Mouse (Mus musculus) granulocyte monocyte progenitor cell, adult 5-6 weeks (primary cell): Measurements from ENCODE around the gene Gspt1. TPM values are rescaled to one million over a fixed set of nuclear protein-coding genes. Genes with fewer than 3 reads are reported as not detected.
"Not testable (repeated sequence)": the region's sequence is repeated elsewhere in the genome, so short reads cannot be mapped to it uniquely, and the experiment has no call there.

ENCODE experiments used
- ATAC-seq: replicated peaks from 2 replicates; pipeline ENCODE4 v1.8.0; 2016; ENCODE audit warnings: mild to moderate bottlenecking, moderate TSS enrichment, inconsistent platforms; ENCODE audit not compliant: poor library complexity, severe bottlenecking
- total RNA-seq, 2 experiments: library from RNA; stranded (forward) in 1 of 2; stranded (reverse) in 1 of 2; fragments of 200-712, 200-1000 nt in 1 of 2; fragments of >200 nt in 1 of 2; fragmentation: Nextera tagmentation in 1 of 2; gene quantifications; 2 replicates each; pipeline ENCODE4 v1.2.3; 2014 to 2017

Gspt1 gene
- 278 and 354 TPM in 2 replicates for total RNA-seq (2014; fragmentation: Nextera tagmentation)
- 150 and 165 TPM in 2 replicates for total RNA-seq (2017)

DNA sequence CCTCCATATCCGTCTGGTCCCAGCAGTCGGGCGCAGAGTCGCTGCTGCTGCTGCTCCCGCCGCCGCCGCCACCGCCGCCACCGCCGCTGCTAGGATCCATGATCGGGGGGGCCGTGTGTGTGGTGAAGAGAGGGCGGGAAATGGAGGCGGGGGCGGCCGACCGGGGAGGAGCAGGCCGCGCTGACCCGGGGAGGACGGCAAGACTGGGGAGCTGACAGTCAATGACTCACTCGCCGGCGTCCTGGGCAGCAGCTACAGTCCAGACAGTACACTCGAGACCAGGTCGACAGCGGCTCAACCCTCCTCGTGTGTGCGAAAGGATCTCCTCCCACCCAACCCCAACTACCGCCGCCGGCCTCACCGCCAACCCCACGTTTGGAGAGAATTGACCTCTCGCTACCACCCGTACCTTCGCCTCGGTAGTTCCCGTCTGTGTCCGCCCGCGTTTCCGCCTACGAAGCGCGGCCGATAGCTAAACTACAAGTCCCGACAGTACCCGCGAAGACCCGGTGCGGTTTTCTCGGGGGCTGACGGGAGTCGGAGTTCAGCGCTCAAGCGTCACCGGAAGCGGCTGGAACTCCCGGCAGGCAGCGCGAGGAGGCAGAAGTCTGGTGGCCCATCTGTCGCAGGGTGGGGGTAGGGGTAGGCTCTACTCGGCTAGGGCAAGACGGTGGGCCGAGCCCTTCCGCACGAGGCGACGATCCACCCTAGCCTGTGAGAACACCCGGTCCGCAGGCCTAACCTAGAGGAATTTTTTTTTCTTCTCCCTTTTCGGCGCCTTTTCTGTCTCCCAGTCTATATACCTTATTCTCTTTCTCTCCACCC lies at the start of gene Gspt1:
Gene Gspt1 (minus strand): TSS at position 428 of the 825 bp plus-strand sequence.
- peak; percentile 93 for ATAC-seq

GRCm38 (mm10) chr16:11303741-11304140 lies 49.6 kb upstream of the Gspt1 start:
- ATAC-seq, result no peak

DNA sequence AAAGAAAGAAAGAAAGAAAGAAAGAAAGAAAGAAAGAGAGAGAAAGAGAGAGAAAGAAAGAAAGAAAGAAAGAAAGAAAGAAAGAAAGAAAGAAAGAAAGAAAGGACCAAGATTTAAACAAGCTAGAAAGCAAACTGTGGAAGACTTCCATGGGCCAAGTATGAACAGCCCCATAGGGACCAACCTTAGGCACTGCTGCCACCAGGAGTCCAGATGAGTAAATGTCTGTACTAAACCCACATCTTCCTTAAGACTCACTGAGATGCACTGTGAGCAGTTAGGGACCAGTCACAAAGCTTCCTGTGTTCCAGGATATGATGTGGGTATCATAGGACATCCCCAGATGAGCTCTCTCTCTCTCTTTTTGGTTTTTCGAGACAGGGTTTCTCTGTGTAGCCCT lies 43.6 kb upstream of the Gspt1 start:
- ATAC-seq, result peak; percentile 67

GRCm38 (mm10) chr16:11295583-11295982 lies 41.5 kb upstream of the Gspt1 start:
- not testable (repeated sequence) for ATAC-seq

- ATAC-seq, result not testable (repeated sequence)
Observed at GRCm38 (mm10) chr16:11288873-11289272, 34.7 kb upstream of the Gspt1 start.

DNA sequence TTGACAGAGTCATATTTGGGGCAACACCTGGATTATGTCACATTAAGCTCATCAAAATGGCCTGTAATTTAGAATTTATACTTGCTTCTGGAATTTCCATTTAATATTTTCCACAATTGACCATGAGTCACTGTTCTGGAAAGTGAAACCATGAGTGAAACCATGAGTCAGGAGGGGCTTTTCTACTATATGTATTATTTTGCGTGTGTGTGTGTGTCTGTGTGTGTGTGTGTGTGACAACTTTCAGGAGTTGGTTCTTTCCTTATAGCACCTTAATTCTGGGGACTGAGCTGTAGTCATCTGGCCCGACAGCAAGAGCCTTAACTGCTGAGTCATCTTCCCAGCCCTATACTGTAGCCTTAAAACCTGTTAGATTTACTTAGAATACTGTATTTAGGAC lies 31.8 kb upstream of the Gspt1 start:
- peak; percentile 22; the same call in 1 of the 2 replicates for ATAC-seq

DNA sequence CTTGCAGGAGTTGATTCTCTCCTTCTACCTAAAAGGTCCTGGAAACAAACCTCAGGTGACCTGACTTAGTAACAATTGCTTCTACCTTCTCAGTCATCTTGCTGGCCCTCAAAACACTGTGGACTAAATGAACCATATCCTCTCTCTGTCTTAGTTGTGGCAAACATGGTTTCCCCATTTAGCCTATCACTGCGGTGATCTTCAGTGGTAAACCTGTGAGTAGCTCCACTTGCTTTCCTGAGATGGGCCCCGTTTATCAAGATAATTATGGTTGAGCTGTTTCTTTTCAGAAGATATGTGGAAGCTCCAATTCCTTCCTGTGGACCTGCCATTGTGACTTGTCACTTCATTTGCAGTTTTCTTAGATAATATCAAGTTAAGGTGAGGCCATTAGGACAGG lies 30.8 kb upstream of the Gspt1 start:
- ATAC-seq, result no peak

GRCm38 (mm10) chr16:11282655-11283232 lies 28.6 kb upstream of the Gspt1 start:
- peak; percentile 66 for ATAC-seq

- ATAC-seq, result no peak
Observed at GRCm38 (mm10) chr16:11278778-11279177, 24.7 kb upstream of the Gspt1 start.

GRCm38 (mm10) chr16:11276888-11277287 lies 22.8 kb upstream of the Gspt1 start:
- ATAC-seq, result no peak

- no peak for ATAC-seq
Observed at GRCm38 (mm10) chr16:11271073-11271472, 16.9 kb upstream of the Gspt1 start.

GRCm38 (mm10) chr16:11270642-11271041 lies 16.5 kb upstream of the Gspt1 start:
- peak; percentile 93 for ATAC-seq

GRCm38 (mm10) chr16:11269808-11270207 lies 15.7 kb upstream of the Gspt1 start:
- ATAC-seq, result no peak

DNA sequence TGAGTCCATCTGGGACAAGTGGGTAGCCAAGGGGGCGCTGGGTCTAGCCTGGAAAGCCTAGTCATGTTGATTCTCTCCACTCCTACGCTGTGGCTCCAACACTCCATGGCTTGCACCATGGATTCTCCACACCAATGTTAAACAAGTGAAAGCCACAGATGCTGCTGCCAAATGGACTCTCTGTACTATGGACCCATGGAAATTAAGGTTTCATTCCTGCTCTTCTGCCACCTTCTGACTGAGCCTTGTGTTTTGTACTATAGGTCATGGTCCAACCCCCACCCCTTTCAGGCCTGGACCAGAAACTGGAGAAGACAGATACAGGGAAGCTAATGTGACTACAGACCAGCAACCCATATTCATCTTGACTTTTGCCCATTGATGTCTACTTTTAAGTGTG lies 12.4 kb upstream of the Gspt1 start:
- ATAC-seq, result no peak

DNA sequence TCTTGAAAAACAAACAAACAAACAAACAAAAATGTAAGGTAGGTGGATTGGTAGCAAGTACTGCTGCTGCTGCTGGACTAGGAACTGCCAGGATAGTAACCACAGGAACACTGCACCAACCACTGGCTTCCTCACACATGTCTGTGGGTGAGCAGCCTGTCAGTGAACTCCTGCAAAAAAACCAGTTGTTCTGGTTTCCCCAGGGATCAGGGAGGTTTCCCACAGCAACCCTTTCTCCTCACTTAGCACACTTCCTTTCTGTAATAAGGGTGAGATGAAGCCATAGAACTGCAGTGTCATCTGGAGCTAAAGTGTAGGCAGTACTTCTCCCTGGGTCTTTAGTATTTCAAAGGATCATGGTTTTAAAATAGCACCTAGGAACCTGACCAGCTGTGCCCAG lies 9.1 kb upstream of the Gspt1 start:
- peak; percentile 59 for ATAC-seq

DNA sequence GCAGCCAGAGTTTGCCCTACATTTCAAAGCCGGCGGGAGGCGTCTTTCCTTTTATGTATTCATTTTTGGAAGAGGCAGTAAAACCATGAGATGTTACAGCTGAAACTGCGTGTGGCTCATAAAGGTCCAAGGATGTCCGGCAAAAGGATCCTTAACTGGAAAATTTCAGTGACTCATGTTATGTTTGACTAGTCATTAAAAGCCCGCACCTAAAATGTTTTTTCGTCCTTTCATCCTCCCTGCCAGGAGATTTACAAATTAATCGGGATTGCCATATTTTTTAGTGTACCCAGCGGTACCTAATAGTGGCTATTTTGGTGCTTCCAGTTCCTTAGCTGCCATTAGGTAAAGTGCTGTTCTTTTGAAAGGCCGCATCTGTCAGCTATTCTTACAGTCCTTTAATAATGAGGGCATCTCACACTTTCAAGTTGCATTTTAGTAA lies 619 bp upstream of the Gspt1 start:
- no peak for ATAC-seq

DNA sequence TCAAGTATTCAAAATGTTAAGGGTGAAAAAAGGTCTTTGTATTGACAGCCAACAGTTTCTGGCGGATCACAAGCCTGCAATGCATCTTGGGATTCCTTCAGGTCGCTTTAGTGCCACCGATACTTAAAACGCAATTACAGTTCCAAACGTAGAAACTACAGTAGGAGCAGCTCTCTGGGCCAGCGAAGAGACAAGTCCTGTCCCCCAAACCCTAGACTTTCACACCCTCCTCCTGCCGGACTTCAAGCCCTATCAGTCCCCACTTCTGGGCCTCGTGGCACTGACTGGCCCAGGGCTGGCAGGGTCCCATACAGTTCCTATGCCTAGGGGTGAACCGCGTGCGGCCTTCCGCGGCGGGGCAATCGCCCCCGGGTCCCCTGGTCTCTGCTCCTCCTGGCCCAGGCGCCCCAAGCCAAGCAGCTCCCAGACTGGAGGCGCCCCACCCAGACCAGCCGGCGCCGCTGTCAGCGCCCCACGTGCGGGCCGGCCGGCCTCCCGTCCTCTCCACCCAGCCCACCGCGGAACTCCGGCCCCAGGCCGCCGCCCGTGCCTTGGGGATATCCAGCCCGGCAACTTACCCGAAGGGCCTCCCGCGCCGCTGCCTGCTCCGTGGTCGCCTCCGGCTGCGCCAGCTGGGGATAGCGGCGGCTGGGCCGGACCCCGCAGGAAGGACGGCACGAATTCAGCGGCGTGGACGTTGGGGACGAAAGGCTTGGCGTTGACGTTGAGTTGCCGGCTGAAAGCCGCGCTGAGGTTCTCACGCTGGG lies 877 bp downstream of the Gspt1 start:
- ATAC-seq, result peak; percentile 24

DNA sequence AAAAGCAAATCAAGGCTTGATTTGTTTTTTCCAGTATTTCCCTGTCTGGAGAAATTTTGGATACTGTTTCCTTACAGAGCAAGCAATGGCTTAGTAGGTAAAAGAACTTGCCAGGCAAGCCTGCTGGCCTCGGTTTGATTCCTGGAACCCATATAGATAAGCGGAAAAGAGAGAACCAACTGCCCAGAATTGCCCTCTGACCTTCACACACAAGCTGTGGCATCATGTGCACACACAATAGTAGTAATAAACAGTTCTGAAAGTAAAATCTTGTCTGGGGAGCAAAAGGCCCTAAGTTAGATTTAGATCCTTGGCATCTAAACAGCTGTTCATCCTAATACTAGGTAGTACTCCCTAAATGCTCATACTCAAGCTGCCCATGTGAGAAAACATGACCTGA lies 6.3 kb downstream of the Gspt1 start:
- ATAC-seq, result no peak

DNA sequence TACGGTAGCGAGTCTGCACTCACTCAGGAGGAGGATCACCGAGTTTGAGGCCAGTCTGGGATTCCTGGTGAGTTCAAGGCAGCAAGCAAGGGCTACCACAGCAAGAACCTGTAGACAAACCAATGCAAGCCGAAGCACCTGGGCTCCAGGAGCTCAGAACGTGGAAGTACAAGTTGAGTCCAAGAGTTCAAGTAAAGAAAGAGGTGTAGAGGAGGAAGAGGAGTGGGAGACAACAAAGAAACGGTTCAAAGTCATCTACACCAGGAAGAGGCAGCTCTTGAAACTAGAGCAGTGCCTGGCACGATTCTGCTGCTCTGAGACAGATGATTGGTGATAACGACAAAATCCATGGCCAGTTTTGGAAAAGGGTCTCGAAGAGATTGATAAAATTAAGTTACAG lies 8.4 kb downstream of the Gspt1 start:
- ATAC-seq, result no peak

DNA sequence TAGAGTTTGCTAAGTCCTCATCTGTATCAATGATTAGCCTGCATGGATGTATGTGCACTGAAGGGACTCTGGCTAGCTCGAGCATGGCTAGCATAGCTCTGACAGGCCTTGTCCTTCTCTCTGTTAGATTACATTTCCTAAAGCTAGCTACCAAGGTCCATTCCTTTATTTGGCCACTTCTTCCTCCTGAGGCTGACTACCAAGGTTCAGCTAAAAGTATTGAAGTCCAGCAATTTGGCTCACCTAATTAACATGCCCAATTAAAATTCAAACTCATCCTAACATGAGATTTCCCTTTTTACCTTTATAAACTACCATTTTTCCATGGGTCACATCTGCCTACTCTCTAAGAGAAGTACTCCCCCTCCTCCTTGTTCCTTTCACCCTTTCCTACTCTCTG lies 11.7 kb downstream of the Gspt1 start:
- no peak for ATAC-seq

DNA sequence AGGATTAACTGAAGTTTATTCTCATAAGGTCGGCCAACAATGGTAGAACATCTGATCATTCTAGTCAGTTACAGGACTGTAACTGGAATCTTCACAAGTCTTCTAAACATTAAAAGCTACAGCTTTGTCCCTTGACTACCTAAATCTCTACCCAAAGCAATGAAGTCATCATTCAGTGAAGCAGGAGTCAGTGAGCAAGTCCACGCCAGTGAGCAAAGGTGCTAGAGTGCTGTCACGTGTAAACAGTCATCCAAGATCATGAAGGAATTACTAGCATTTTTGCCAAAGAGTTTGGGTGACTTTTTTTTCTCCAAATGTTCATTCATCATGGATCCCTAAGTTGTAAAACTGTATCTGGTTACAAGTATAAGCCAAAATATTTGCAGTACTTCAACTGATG lies 36.3 kb downstream of the Gspt1 start:
- no peak for ATAC-seq
